Mouse (Mus musculus): Measurements from ENCODE around the gene Mark3. TPM values are rescaled to one million over a fixed set of nuclear protein-coding genes. Genes with fewer than 3 reads are reported as not detected.

The Mark3 gene
- polyA plus RNA-seq, 1 experiment = 33.7 TPM

GRCm38 (mm10) chr12:111663228-111664143 is 89.2 kb downstream of the Mark3 start:
- no peaks in the 10 kb centered on the region; the same call in 1 of the 2 replicates for H3K4me1 ChIP-seq (ENCODE audit: control insufficient read depth, insufficient read depth, low read length)
- no peaks in the 10 kb centered on the region for H3K36me3 ChIP-seq (ENCODE audit: control insufficient read depth, insufficient read depth, low read length)
- WGBS = 60% methylated on average over 17 of the region's 17 CpGs
- H3K27me3 ChIP-seq (replicated peaks; ENCODE audit: control insufficient read depth, insufficient read depth, low read length) = no peaks in the 10 kb centered on the region
- H3K27ac ChIP-seq (ENCODE audit: insufficient read depth, low read depth, low read length) = no peak overlapping the region
- no peak overlapping the region for H3K4me3 ChIP-seq (ENCODE audit: insufficient read depth, low read depth, low read length)
- no peak for DNase-seq
- no peak for TF ChIP-seq CTCF (conservative IDR thresholded peaks at IDR 0.05; ENCODE audit: insufficient read depth, insufficient read length, low read depth, low read length)
- no peak for TF ChIP-seq POLR2A (IDR thresholded peaks at IDR 0.05; ENCODE audit: low read depth, low read length)

- Histone ChIP-seq H3K36me3 (ENCODE audit: control insufficient read depth, insufficient read depth, low read length) (no peaks in the 10 kb centered on the region), H3K4me1 (ENCODE audit: control insufficient read depth, insufficient read depth, low read length) (peaks cover 3% of the 10 kb centered on the region), H3K27ac (ENCODE audit: insufficient read depth, low read depth, low read length) (no peak overlapping the region), H3K27me3 (replicated peaks; ENCODE audit: control insufficient read depth, insufficient read depth, low read length) (no peaks in the 10 kb centered on the region), H3K4me3 (ENCODE audit: insufficient read depth, low read depth, low read length) (no peak overlapping the region)
- TF ChIP-seq POLR2A (IDR thresholded peaks at IDR 0.05; ENCODE audit: low read depth, low read length) = no peak
- no peak for TF ChIP-seq CTCF (conservative IDR thresholded peaks at IDR 0.05; ENCODE audit: insufficient read depth, insufficient read length, low read depth, low read length)
- 46% methylated on average over 6 of the region's 6 CpGs for WGBS
- no peak for DNase-seq
Measured at GRCm38 (mm10) chr12:111664144-111664634, 89.9 kb downstream of the Mark3 start.

GRCm38 (mm10) chr12:111665041-111665880 is 90.9 kb downstream of the Mark3 start:
- H3K27ac ChIP-seq (ENCODE audit: insufficient read depth, low read depth, low read length) = no peak overlapping the region

GRCm38 (mm10) chr12:111666380-111666779 is 92.1 kb downstream of the Mark3 start:
- DNase-seq = no peak
- no peaks in the 10 kb centered on the region for H3K27me3 ChIP-seq (replicated peaks; ENCODE audit: control insufficient read depth, insufficient read depth, low read length)
- no peak overlapping the region for H3K4me3 ChIP-seq (ENCODE audit: insufficient read depth, low read depth, low read length)
- no peaks in the 10 kb centered on the region for H3K36me3 ChIP-seq (ENCODE audit: control insufficient read depth, insufficient read depth, low read length)
- H3K27ac ChIP-seq (ENCODE audit: insufficient read depth, low read depth, low read length) = no peak overlapping the region
- H3K4me1 ChIP-seq (ENCODE audit: control insufficient read depth, insufficient read depth, low read length) = peaks cover 8% of the 10 kb centered on the region
- WGBS = 83% methylated on average over 13 of the region's 13 CpGs
- no peak for TF ChIP-seq CTCF (conservative IDR thresholded peaks at IDR 0.05; ENCODE audit: insufficient read depth, insufficient read length, low read depth, low read length)
- no peak for TF ChIP-seq POLR2A (IDR thresholded peaks at IDR 0.05; ENCODE audit: low read depth, low read length)

More at GRCm38 (mm10) chr12:111665041-111665880, 90.9 kb downstream of the Mark3 start:
- TF ChIP-seq POLR2A (IDR thresholded peaks at IDR 0.05; ENCODE audit: low read depth, low read length) = no peak
- TF ChIP-seq CTCF (conservative IDR thresholded peaks at IDR 0.05; ENCODE audit: insufficient read depth, insufficient read length, low read depth, low read length) = no peak
- no peak overlapping the region for H3K4me3 ChIP-seq (ENCODE audit: insufficient read depth, low read depth, low read length)
- no peaks in the 10 kb centered on the region for H3K36me3 ChIP-seq (ENCODE audit: control insufficient read depth, insufficient read depth, low read length)
- no peaks in the 10 kb centered on the region for H3K27me3 ChIP-seq (replicated peaks; ENCODE audit: control insufficient read depth, insufficient read depth, low read length)
- no peak for DNase-seq
- 74% methylated on average over 13 of the region's 13 CpGs for WGBS
- H3K4me1 ChIP-seq (ENCODE audit: control insufficient read depth, insufficient read depth, low read length) = peaks cover 8% of the 10 kb centered on the region

GRCm38 (mm10) chr12:111667421-111667820 is 93.1 kb downstream of the Mark3 start:
- 90% methylated on average over 5 of the region's 5 CpGs for WGBS
- no peak overlapping the region for H3K4me3 ChIP-seq (ENCODE audit: insufficient read depth, low read depth, low read length)
- TF ChIP-seq CTCF (conservative IDR thresholded peaks at IDR 0.05; ENCODE audit: insufficient read depth, insufficient read length, low read depth, low read length) (no peak), POLR2A (IDR thresholded peaks at IDR 0.05; ENCODE audit: low read depth, low read length) (no peak)
- no peaks in the 10 kb centered on the region for H3K27me3 ChIP-seq (replicated peaks; ENCODE audit: control insufficient read depth, insufficient read depth, low read length)
- no peaks in the 10 kb centered on the region for H3K36me3 ChIP-seq (ENCODE audit: control insufficient read depth, insufficient read depth, low read length)
- no peak for DNase-seq
- H3K4me1 ChIP-seq (ENCODE audit: control insufficient read depth, insufficient read depth, low read length) = peaks cover 8% of the 10 kb centered on the region
- H3K27ac ChIP-seq (ENCODE audit: insufficient read depth, low read depth, low read length) = no peak overlapping the region

- DNase-seq = peak; percentile 97
- WGBS = 5% methylated on average over 8 of the region's 8 CpGs
Measured at GRCm38 (mm10) chr12:111668457-111668912, 94.2 kb downstream of the Mark3 start.

More at GRCm38 (mm10) chr12:111668457-111668912, 94.2 kb downstream of the Mark3 start:
- H3K36me3 ChIP-seq (ENCODE audit: control insufficient read depth, insufficient read depth, low read length) = no peaks in the 10 kb centered on the region
- peak overlapping the region; percentile 83 for H3K27ac ChIP-seq (ENCODE audit: insufficient read depth, low read depth, low read length)
- TF ChIP-seq CTCF (conservative IDR thresholded peaks at IDR 0.05; ENCODE audit: insufficient read depth, insufficient read length, low read depth, low read length) (peak; percentile 98), POLR2A (IDR thresholded peaks at IDR 0.05; ENCODE audit: low read depth, low read length) (no peak)
- H3K4me1 ChIP-seq (ENCODE audit: control insufficient read depth, insufficient read depth, low read length) = peaks cover 13% of the 10 kb centered on the region
- H3K4me3 ChIP-seq (ENCODE audit: insufficient read depth, low read depth, low read length) = no peak overlapping the region
- no peaks in the 10 kb centered on the region for H3K27me3 ChIP-seq (replicated peaks; ENCODE audit: control insufficient read depth, insufficient read depth, low read length)
